Mouse (Mus musculus): Measurements from ENCODE around the gene Rnls.

- TF ChIP-seq CTCF (IDR thresholded peaks at IDR 0.05; ENCODE audit: extremely low read depth, insufficient read depth, insufficient read length, insufficient replicate concordance) (no peak), POLR2A (IDR thresholded peaks at IDR 0.05; ENCODE audit: low read depth, low read length) (no peak)
These were observed 37.4 kb upstream of the Rnls start for GRCm38 (mm10) chr19:33429457-33429856.

Data from spleen, adult 2 months (tissue).